Mouse (Mus musculus): ENCODE measurements at regions not wholly inside any gene's neighbourhood (a gene's known extent, or its start where the extent isn't known, plus 50 kb on each side); places are given as distances from the start of the nearest gene placed in this dataset.
A peak's percentile ranks its signal among the peaks of the same experiment; 100 is the strongest.

DNA sequence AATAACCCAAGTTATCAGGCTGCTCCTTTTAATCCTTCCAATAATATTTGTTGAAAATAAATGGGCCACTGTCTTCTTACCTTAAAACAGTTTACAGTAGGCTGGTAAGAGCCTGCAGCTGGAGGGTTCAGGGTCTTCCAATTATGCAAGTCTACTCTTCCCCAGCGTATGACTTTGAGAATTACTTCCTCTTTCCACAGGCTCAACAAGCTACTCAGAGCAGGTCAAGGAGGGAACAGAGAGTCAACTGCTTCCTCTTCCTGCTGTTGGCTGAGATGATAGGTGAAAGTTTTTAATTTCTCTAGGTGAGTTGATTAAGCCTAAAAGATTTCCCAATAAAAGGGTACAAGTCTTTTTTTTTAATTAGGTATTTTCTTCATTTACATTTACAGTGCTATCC lies 176.9 kb upstream of the Nampt start:
- no peak for DNase-seq (ENCODE audit: low read depth, low spot score)

- DNase-seq (ENCODE audit: low read depth, low spot score): peak; percentile 10
These were observed 166.2 kb upstream of the Nampt start for GRCm38 (mm10) chr12:32653096-32653495.

GRCm38 (mm10) chr12:32656194-32656593 lies 163.2 kb upstream of the Nampt start:
- no peak for DNase-seq (ENCODE audit: low read depth, low spot score)

DNA sequence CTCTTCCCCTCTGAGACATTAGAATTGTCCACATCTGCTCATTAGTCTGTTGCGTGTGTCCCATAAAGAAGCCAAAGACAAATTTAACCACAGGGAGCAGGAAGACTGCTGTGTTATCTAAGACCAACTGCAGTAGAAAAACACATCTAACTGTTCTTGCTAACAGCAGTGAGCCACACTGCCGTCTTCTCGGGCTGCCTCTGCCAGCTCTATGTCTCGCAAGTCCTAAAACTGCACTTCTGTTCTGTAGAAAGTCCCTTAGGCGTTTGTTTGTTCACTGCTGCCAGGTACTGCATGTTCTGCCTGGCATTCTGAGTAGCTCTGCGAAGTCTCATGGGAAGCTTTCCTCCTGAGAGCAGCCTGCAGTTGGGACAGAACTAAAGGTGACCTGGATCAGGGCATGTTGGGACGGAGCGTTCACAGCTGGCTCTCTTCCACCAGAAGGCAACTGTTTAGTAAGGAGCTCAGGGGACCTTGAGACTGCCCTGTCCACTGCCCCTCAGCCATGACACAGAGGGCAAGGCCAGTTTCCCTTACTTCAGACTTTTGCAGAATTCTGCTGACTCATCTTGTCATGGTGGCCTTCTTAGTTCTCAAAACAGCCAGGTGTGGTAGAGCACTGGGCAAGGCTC lies 157.4 kb upstream of the Nampt start:
- no peak for DNase-seq (ENCODE audit: low read depth, low spot score)

- no peak for DNase-seq (ENCODE audit: low read depth, low spot score)
These were observed 153.3 kb upstream of the Nampt start for GRCm38 (mm10) chr12:32666040-32666439.

- DNase-seq (ENCODE audit: low read depth, low spot score): no peak
These were observed 141.4 kb upstream of the Nampt start for GRCm38 (mm10) chr12:32677908-32678307.

- DNase-seq (ENCODE audit: low read depth, low spot score): no peak
These were observed 140.6 kb upstream of the Nampt start for GRCm38 (mm10) chr12:32678756-32679155.

DNA sequence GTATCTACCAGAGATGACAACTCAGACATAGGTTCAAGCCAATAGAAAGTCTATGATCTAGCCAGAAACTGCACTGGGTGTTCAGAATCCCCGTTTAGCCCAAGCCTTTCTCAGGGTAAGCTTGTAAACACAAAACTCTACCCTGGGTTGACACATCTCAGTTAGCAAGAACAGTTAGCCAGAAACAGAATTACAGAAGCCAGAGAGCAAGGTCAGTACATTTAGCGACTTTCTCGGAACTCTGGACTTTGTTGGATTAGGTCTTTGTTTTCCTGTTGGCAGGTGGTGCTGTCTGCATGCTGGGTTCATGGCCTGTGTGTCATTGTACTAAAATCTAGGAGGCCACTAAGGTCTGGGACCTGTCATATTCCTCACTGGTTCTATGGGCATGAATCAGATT lies 137.4 kb upstream of the Nampt start:
- DNase-seq (ENCODE audit: low read depth, low spot score): no peak

- DNase-seq (ENCODE audit: low read depth, low spot score): no peak
These were observed 136.0 kb upstream of the Nampt start for GRCm38 (mm10) chr12:32683375-32683774.

- no peak for DNase-seq (ENCODE audit: low read depth, low spot score)
These were observed 133.5 kb upstream of the Nampt start for GRCm38 (mm10) chr12:32685788-32686385.

DNA sequence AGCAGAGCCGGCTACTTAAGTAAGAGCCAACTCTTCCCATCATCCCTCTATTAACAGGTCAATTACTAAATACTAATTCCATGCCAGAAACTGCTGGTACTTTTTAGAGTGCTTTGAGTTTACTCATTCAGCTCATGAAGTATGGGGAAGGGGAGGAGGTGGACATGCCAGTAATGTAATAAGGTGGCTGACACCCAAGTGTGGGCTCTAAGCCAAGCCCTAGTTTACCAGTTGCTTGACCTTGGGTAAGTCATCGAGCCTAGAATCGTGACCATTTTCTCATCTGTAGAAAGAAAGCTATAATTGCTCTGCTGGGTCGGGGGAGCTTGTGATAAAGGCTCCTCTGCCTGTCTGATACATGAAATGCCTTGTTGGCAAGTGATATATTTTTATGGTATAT lies 130.0 kb upstream of the Nampt start:
- DNase-seq (ENCODE audit: low read depth, low spot score): no peak

- DNase-seq (ENCODE audit: low read depth, low spot score): no peak
These were observed 129.2 kb upstream of the Nampt start for GRCm38 (mm10) chr12:32690096-32690495.

GRCm38 (mm10) chr12:32692081-32692819 lies 127.1 kb upstream of the Nampt start:
- DNase-seq (ENCODE audit: low read depth, low spot score): no peak

- DNase-seq (ENCODE audit: low read depth, low spot score): no peak
These were observed 126.4 kb upstream of the Nampt start for GRCm38 (mm10) chr12:32692962-32693361.

- DNase-seq (ENCODE audit: low read depth, low spot score): no peak
These were observed 125.7 kb upstream of the Nampt start for GRCm38 (mm10) chr12:32693678-32694077.

DNA sequence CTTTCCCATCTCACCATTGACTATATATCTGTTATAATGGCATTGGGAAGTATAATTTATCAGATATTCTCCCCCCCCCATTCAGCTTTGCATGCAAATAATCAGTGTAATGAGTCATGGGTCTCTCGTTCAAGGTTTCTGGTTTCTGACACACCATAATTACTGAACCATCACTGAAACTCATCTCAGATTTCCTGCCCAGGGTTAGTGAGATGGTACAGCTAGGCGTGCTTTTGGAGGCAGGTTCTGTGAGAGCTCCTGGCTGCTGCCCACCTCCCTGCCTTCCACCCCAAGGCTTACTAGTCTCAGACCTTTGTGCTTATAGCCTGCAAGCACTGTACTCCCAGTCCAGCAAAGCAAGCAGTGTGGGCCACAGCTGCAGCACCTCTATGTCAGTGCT lies 122.5 kb upstream of the Nampt start:
- no peak for DNase-seq (ENCODE audit: low read depth, low spot score)

DNA sequence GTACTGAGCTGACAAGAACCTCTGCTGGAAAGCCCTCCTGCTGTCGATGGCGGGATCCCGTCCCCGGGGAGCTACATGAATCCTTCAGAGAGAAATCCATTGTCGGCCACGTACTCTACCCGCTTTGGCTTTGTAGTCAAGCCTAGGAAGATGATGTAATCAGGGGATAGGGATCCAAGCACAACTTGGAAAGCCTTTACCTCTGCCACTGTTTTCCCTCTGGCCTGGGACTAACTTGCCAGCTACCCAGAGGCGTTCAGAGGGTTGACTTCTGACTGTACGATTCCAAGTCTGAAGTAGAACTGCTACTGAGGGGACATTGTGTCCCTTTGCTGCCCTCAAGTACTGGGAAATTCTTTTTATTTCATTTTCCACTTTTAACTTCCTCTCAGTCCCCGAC lies 110.2 kb upstream of the Nampt start:
- DNase-seq (ENCODE audit: low read depth, low spot score): no peak

DNA sequence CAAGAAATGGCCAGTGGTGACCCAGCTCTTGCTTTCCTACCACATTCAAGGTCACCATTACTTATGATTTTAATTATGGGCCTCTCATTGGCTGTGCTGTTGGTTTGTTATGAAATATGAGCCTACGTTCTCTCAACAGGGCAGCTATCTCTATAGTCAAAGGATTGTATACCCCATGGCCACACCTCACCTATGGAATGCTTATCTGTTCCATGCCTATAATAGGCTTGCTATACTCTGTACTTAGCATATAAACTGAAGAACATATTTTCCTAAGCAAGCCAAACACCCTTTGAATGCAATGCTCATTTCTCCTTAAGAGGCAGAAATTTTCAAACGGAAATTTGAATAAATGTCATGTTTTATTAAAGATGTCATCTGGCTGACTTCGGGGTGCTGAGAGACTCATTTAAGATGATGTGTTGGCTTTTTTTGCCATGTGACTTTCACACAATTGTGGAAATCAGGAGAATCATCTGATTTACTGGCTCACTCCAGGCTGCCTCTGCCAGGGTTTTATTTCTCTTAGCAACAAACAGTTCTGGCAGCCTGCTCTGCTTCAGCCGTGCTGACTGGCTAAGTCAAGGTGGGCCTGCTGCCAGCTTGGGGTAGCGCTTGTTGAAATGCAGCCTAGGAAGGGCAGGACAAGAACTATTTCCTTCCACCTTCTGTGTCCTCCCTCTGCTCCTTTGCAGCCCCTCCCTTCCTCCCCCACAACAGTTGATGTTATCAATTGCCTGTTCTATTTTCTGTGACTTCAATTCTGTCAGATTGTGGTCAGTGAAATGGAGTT lies 102.0 kb upstream of the Nampt start:
- DNase-seq (ENCODE audit: low read depth, low spot score): peak; percentile 6

GRCm38 (mm10) chr12:32719203-32719602 lies 100.1 kb upstream of the Nampt start:
- DNase-seq (ENCODE audit: low read depth, low spot score): no peak

DNA sequence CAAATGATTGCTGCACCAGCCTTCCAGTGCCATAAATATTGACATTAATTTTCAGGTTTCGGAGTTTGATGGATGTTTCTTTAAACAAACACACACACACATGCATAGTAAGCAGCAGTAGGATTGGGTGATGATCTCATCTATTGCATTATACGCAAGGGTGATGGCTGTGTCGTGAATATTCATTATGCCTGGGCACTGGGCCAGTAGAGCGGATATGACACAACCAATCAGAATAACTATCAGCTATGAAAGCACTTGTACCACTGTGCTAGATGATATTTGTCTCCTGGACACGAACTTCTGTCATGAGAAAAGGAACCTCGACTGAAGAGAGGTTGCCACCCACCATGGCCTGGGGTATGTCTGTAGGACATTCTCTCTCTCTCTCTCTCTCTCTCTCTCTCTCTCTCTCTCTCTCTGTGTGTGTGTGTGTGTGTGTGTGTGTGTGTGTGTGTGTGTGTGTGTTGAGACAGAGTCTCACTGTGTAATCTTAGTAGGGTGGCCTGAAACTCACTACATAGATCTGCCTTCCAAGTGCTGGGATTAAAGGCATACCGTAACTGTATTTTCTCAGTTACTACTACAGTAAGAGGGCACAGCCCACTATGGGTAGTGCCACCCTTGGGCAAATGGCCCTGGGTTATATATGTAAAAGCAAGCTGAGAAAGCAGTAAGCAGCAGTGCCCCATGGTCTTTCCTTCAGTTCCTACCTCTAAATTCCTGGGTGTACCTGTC lies 94.7 kb upstream of the Nampt start:
- DNase-seq (ENCODE audit: low read depth, low spot score): no peak

- DNase-seq (ENCODE audit: low read depth, low spot score): no peak
These were observed 91.8 kb upstream of the Nampt start for GRCm38 (mm10) chr12:32727539-32727938.

DNA sequence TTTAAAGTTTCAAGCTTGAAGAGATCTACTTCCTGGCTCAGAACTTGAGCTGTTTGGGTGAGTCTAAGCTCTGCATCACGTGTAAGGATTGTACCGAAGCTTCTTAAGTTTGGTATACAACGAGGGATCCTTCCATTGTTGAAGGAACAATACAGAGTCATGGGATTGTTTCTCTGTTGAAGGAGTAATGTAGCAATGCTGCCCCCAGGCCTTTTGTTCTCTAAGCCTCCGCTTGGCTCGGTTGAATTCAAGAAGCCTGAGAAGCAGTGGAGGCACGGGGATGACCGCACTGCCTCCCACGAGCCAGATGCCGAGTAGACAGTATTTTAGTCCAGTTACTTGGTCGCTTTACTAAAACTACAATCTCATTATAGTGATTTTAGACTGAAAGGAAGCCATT lies 90.9 kb upstream of the Nampt start:
- no peak for DNase-seq (ENCODE audit: low read depth, low spot score)

All from 3T3-L1 (cell line).